Mouse (Mus musculus) hematopoietic stem cell, adult 5-6 weeks (primary cell): ENCODE data around the gene Ceacam16. TPM values are rescaled to one million over a fixed set of nuclear protein-coding genes. Genes with fewer than 3 reads are reported as not detected.

Source experiments
- ATAC-seq, 2 experiments: fragments of 125-278 bp in 1 of 2; replicated peaks in 1 of 2; 2 replicates each; pipeline ENCODE4 v1.8.0; 2016 to 2017; ENCODE audit warnings: inconsistent platforms in 2 of 2, mild to moderate bottlenecking in 2 of 2, moderate number of reproducible peaks in 2 of 2, low read depth in 1 of 2, moderate TSS enrichment in 1 of 2; ENCODE audit not compliant: low FRiP score in 2 of 2, poor library complexity in 2 of 2, severe bottlenecking in 2 of 2, insufficient read depth in 1 of 2, low TSS enrichment in 1 of 2
- total RNA-seq: library from RNA; stranded (forward); fragments of 172-1452, 232-1000 nt; gene quantifications from 2 replicates; pipeline ENCODE4 v1.2.3, GENCODE M21; 2017

Ceacam16 gene
- total RNA-seq, 1 experiment from 2014 or later, result 0.10 TPM

- ATAC-seq, result peak; percentile 17 to 36; a peak in 1 of 4 replicates
Observed at GRCm38 (mm10) chr7:19822604-19823058, 38.5 kb downstream of the Ceacam16 start, which contains the start of gene Bcl3. Gene Bcl3 (minus strand): TSS chr7:19822770.

- ATAC-seq, result no peak
Observed at GRCm38 (mm10) chr7:19822193-19822592, 38.9 kb downstream of the Ceacam16 start.

- ATAC-seq, result no peak
Observed at GRCm38 (mm10) chr7:19821633-19822032, 39.5 kb downstream of the Ceacam16 start.

DNA sequence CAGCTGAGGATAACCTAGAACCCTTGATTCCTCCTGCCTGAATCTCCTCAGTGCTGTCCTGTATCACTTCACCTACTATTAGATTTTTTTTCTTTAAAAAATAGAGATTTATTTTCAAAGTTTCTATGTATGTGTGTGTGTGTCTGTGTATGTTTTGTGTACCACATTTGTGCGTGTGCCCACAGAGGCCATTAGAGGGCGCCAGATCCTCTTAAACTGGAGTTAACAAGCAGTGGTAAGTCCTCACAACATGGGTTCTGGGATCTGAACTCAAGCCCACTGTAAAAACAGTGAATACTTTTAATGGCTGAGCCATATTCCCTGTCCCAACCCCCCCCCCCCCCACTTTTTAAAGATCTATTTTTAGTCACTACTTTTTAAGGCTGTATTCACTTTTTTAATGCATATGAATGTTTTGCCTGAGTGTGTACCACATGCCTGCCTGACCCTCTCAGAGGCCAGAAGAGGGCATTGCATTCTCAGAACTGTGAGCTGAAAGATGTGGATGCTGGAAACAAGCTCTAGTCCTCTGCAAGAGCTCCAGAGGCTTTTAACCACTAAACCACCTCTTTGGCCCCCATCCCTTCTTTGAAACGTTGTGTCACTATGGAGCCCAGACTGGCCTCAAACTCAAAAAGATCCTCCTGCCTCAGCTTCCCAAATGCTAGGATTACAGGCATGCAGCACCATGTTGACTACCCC, 40.6 kb downstream of the Ceacam16 start:
- ATAC-seq, result no peak

DNA sequence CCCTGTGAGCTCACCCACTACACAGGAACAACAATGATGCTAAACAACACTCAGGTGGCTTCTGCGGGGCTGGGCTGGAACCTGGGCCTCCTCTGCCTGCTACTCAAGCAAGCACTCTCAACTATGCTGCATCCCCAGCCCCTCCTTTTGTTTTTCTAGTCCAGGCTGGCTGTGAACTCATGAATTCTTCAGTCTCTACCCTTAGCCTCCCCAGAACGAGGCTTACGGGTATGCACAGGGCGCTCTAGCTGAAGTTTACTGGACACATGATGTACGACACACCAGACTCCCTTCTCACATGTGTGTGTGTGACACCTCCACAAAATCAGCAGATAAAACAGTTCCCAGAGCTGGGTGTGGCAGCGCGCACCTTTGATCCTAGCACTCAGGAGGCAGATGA, 42.2 kb downstream of the Ceacam16 start:
- ATAC-seq, result no peak

- no peak for ATAC-seq
Observed at GRCm38 (mm10) chr7:19818440-19818839, 42.7 kb downstream of the Ceacam16 start.

DNA sequence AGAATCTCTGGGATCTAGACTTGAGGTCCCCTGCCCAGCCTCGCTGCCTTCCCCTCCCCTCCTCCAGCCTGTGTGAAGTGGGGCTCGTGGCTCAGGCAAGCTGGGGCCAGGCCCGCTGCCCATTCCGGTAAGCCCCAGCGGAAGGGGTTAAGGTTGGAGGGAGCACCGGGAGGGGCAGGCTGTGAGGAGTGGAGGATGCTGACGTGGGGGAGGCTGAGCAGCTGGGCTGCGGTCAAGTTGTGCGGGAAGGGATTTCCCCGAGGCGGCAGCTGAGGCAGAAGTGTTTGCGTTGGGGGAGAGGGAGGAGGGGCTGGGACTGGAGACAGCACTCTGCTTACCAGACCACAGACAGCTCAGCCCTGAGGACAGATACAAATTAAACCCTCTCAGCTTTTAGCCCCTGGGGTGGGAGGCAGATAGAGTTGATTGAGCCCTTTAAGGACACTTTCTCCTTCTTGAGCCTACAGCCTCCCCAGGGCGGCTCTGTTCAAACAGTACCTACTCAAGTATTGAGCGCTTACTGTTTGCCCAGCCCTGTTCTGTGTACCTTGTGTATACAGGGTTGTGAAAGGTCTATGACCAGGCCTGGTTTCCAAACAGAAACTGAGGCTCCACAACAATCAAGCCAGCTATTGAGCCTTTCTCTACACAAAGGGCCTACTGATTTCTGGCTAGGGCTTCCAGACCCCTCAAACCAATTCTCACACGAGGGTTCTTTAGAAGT, 43.6 kb downstream of the Ceacam16 start:
- ATAC-seq, result peak; percentile 86 to 90

GRCm38 (mm10) chr7:19816224-19816771, 44.8 kb downstream of the Ceacam16 start:
- peak; percentile 25 to 54; a peak in 3 of 4 replicates for ATAC-seq

- peak; percentile 9 to 15; a peak in 2 of 4 replicates for ATAC-seq
Observed at GRCm38 (mm10) chr7:19815296-19816223, 45.5 kb downstream of the Ceacam16 start.

GRCm38 (mm10) chr7:19813579-19814122, 47.4 kb downstream of the Ceacam16 start:
- ATAC-seq, result no peak

DNA sequence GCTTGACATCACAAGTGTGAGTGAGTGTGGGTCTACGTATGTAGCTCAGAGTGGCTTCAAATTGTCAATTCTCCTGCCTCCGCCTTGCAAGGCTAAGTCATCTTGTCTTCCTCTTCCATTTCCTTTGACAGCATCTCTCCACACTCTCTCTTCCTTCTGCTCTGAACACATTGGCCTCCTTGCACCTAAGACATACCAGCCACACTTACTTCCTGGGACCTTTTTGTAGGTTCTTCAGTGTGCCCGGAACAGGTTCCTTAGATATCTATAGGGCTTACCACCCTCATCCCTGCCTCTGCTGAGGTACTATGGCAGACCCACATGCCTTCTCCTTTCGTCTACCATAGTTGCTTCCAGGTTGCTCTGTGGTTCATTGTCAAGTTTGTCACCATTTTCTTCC, 47.9 kb downstream of the Ceacam16 start:
- no peak for ATAC-seq

- no peak for ATAC-seq
Observed at GRCm38 (mm10) chr7:19811114-19811513, 50.0 kb downstream of the Ceacam16 start.

DNA sequence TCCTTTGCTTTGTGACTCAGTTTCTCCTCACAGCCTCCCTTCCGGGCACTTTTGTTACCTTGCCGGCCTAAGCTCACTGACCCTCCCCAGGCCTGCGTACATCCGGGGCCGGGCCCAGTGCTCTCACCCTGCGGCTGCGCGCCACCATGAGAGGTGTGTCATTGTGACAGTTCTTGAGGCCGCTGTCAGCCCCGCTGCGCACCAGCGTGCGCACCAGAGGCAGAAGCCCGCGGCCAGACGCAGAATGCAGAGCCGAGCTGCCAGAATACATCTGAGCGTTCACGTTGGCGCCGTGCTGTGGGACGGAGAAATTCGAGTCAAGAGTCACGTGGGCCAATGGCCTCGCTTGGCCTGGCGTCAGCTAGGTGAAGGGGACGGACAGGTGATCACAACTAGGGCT, 51.7 kb downstream of the Ceacam16 start:
- no peak for ATAC-seq

- ATAC-seq, result no peak
Observed at GRCm38 (mm10) chr7:19806356-19806969, 54.6 kb downstream of the Ceacam16 start.

- ATAC-seq, result peak; percentile 71 to 83
Observed at GRCm38 (mm10) chr7:19802995-19803394, 58.1 kb downstream of the Ceacam16 start.
